Mouse (Mus musculus) urinary bladder, adult 2 months (tissue): ENCODE measurements around the gene Naa25. TPM values are rescaled to one million over a fixed set of nuclear protein-coding genes. Genes with fewer than 3 reads are reported as not detected.
"Not testable (repeated sequence)": the region's sequence is repeated elsewhere in the genome, so short reads cannot be mapped to it uniquely, and the experiment has no call there.

ENCODE experiments used
- DNase-seq: peaks from one replicate; pipeline ENCODE4 v3.0.0; 2022; ENCODE audit warnings: low spot score
- polyA plus RNA-seq: library from polyadenylated mRNA; depleted of rRNA; stranded (reverse); fragments of >200 nt; gene quantifications from 2 replicates; pipeline ENCODE4 v1.2.3, GENCODE M21; 2012; rRNA removed

Naa25 gene
- polyA plus RNA-seq: 15.8 and 17.2 TPM in 2 replicates

DNA sequence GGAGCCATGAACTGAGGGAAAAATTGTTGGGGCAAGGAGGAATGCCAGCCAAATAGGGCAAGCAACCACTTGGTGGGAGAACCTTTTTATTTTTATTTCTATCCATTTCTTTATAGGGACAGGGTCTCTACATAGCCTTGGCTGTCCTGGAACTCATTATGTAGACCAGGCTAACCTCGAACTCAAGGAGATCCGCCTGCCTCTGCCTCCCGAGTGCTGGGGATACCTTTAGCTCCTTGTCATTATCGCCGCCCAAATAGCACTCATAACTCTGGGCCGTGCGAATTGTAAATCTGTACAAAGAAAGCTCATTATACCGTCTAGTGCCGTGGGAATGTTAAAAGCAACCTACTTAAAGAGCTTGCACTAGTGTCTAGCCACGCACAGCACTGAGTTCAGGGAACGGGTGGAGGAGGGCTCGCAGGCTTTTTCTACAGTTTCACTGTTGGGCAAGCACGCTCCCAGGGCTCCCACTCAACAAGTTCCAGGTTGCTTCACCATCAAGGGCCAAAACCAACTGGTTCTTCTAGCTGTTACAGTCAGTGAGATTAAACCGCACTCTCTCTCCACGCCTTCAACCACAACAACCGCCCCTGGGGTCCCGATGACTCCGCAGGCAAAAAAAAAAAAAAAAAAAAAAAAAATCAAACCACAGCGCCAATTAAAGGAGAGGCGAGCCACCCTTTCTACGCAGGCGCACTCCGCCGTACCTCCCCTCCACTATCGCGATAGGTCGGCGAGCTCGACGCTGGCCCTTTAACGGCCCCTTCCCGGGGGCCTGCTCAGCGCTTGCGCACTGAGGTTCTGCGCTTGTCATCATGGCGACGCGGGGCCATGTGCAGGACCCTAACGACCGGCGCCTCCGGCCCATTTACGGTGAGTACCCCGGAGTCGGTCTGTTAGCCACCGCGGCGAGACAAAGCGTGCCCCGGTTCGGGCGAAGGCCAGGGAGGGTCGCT is at the start of gene Naa25:
Gene Naa25, plus strand, starts transcription at position 750 of the 959 bp plus-strand sequence.
- peak; percentile 84 for DNase-seq

DNA sequence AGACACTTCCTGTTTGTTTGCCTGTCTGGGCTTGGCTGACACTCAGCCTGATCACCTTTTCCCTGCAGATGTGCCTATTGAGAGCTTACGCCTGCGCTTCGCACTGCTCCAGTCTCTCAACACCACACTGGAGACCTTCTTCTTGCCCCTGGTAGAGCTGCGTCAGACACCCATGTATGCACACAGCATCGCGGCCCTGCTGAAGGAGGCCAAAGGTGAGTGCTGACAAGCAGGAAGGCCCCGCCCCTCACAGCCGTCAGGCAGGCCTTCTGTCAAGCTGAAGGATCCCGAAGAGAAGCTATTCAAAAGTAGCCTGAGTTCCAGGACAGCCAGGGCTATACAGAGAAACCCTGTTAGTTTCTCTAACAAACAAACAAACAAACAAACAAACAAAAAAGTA is 38.5 kb upstream of the Naa25 start:
- no peak for DNase-seq

DNA sequence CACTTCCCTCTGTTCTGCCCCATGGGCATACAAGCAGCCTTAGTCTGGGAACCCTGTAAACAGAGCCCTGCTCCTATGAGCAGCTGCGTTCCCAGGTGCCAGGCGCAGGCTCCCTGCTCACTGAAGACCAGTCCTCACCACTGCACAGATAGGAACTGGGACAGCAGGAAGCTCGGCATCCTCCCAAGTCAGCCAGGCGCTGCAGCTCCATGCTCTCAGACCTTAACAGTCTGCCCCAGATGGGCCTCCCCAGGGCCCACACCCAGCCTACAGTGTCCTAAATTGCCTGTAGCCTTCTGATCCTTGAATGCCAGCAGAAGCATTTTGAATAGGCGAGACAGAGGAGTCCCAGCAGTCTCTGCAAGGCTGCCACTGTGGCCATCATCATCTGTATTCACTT is 36.0 kb upstream of the Naa25 start:
- no peak for DNase-seq

DNA sequence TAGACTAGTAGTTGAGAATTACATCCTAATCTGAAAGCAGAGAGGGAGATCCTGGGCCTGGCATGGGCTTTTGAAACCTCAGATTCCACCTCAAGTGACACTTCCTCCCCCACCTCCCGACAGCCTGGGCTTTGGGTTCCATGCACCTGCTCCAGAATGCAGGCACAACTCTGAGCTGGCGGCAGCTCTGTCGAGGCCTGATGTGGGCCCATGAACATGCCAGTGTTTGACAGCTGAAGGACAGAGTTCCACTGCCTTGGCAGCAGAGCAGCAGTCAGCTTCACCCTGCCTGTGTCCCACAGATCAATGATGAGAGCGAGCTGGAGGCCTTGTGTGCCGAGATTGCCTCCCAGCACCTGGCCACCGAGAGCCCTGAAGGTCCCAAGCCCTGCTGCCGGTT is 34.3 kb upstream of the Naa25 start:
- DNase-seq: no peak

DNA sequence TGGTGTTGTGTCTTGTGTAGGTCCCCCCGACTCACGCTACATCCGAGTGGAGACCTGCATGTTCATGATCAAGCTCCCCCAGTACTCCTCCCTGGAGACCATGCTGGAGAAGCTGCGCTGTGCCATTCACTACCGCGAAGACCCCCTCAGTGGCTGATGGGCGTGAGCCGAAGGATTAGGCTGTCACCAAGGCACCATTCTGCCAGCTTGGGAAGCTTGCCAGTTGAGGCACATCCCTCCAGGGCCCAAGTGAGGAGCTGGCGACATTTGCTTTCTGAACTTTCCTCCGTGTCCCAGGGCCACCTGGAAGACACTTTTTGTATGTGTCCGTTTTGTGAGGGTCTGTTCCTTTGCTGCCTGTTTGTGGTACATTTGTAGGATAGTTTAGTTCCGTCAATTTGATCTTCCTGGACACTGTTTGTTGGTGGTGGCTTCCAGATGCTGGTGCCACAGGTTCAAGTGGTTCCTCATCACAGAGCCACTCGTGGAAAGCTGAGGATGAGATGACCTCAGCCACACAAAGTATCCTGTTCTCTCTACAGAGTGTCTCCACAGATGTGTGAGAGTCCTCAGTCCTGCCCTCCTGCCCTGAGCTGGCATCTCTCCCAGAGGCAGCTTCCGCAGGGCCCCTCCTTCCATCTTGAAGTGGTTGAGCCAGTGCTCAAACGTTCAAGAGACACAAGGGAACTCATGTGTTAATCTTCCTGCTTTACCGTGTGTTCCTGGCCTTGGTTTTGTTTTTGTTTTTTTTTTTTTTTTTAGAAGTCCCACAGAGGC is 31.1 kb upstream of the Naa25 start:
- no peak for DNase-seq

DNA sequence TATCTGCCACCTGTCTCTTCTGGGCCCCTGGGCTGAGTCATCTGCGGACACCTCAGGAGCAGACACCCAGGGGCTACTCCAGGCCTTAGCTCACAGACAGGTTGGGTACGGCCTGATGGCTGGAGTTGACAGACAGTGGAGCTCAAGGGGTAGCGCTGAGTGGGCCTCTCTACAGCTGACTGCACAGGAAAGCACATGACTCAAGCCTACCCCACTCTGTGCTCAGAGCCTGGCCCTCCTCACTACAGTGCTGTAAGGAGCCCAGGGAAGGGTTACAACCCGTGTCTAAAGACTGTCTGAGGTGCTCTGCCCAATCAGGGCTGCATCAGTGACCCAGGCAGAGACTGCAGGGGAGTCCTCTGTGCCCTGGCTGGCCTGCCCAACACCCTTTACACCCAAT is 30.5 kb upstream of the Naa25 start:
- no peak for DNase-seq

DNA sequence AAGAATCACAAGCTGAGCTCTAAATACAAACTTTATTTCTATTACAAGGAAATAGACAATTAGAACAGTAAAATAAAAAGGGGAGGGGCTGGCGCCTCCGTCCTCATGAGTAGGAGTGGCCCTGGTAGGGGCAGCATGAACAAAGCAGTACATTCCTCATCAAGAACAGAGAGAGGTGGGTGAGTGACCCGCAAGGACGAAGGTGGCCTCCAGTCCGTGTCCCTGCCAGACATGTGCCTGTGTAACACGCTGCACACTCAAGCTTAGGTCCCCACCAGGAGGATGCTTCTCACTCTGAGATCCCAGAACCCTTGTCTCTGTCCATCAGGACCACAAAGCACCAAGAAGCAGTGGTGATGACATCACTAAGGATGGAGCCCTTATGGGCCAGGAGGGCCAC is 26.0 kb upstream of the Naa25 start:
- DNase-seq: no peak

DNA sequence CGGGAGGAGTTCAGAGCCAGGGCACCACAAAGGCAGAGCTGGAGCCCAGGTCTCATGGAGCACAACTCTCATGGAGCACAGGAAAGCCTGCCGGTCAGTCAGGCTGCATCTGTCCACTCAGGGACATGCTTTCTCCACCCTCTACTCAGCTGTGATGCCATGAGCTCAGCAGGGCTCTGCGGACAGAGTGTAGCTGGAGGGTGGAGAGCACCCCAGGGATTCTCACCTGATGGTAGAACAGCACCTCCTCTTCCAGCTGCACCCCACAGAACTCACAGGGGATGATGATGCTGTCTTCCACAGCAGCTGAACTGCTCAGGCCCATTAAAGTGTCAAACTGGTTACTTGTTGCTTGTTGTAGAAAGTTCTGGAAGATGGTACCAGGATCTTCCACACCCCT is 22.9 kb upstream of the Naa25 start:
- no peak for DNase-seq

DNA sequence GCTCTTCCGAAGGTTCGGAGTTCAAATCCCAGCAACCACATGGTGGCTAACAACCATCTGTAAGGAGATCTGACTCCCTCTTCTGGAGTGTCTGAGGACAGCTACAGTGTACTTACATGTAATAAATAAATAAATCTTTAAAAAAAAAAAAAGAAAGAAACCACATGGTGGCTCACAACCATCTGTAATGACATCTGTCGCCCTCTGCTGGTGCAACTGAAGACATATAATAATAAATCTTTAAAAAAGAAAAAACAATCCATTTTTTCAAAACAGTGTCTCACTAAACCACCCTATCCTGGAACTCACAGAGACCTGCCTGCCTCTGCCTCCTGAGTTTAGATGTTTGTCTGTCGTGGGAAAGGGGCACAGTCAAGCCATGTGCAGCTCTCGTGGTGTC is 20.8 kb upstream of the Naa25 start:
- DNase-seq: not testable (repeated sequence)

DNA sequence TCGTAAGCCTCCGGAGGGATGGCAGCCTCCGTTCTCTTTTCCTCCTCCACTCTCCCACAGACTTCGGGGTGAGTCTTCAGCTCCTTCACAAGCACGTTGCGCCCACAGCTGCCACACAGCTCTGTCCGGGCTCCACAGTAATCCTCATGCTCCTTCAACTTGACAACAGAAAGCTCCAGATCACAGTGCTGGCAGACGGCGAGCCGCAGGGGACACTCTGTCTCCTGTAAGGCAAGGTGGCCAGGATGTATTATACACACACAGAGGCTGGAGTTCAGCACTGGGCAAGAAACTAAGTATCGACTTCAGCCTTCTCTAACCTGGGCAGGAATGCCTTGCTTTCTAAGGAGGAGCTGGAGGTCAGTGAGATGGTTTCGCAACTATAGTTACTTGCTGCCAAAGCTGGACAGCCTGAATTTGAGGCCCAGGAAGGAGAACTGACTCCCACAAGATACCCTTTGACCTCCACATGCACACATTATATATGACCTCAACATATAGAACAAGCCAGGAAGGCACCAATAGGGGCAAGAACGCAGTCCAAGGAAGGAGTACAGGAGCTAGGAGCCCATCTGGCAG is 19.0 kb upstream of the Naa25 start:
- no peak for DNase-seq

DNA sequence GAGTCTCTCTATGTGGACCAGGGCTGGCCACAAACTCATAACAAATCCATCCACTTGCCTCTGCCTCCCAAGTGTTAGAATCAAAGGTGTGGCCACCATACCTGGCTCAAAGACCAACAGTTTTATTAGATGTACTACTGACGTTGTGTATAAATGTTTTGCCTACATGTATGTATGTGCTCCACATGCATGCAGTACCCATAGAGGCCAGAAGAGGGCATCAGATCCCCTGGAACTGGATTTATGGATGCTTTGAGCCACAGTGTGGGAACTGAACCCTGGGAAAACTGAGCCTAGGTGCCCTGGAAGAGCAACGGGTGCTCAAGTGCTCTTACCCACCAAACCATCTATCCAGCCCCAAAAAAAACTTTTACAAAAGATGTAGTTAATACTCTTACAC is 17.0 kb upstream of the Naa25 start:
- DNase-seq: no peak

DNA sequence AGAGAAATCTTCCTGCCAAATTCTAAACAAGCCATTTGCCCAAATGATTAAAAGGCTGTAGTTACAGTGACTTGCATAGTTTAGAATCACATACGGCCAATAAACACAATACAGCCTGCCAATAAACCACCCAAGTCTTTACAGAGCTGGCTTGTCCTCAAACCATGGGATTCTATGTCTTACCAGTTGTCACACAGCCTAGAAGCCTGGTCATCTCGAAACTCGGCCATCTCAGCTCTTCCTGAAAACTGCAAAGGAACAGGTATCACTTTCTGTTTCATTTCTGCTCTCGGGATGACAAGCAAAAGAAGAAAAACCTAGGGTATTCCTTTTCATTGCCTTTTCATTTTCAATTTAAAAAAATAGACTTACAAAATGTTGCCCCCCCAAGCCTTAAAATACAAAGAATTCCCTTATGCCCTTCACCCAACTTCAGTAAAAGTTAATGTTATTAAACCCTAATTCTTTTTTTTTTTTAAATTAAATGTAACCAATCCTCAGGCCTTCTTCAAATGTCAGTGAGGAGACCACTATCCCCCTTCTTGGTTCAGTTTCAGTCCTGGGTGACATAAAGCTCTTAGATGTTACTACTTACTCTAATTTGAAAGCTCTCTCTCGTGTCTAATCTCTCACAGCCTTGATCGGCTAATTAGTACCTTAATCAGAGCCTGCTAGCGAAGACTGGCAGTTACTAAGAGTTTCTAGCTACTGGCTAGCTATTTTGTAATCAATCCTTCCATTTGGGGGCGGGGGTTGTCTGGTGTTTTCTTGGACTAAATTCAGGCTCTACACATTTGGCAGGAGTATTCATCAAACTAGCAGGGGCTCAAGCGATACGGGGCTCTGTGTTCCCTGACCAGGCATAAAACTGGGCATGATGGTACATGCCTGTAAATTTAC is 13.6 kb upstream of the Naa25 start:
- no peak for DNase-seq

DNA sequence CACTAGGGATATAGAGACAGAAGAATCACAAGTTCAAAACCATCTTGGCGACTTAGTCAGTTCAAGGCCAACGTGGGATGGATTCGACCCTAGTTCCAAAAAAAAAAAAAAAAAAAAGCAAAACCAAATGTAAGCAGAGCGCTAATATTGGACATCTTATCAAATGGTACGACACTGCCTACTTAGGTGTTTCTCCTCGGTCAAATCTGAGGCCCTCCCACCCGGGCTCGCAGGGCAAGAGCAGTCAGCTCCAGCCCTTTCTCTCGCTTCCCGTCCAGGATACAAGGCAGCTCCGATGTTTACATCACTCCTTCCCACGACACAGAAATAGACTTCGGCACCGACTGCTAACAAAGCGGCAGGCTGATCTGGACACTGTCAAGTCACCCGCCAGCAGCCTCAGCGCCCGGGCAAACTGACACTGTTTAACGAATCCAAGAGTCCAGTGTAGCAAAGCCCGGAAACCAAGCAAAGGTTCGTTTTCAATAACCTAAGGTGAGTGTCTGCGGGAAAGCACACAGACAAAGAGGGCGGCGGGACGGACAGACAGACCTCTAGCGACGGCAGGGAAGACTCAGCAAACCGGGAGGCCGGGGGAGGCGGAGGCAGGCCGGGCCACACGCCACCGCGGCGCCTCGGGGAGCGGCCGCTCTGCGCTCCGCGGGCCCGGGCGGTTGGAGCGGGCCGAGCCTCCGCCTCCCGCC is 12.8 kb upstream of the Naa25 start:
- no peak for DNase-seq

DNA sequence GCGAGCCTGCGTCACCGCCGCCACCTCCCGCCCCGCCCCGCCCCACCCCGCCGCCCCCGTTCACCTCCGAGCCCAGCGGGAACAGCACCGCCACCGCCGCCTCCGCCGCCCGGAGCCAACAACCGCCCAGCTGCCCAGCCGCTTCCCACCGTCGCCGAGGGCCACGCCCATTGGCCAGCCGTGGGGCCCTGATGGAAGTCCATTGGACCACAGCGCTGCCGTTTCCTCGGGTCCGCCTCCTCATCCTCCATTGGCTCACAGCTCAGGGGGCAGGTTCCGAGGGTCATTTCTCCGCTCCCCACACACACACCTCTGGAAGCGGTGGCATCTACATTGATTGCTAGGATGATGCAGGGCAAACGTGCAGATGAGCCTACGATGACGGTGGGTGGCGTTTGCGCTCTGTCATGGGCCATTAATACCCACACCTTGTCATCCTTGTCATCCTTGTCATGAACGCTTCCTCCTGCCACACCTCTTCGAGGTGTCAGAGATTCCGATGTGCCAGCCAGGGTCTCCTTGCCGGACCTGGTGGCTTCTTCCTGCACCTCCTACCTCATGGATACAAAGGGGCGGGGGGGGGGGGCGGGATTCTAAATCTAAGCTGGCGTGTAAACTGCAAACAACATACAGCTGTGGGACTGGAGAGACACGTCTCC is 12.1 kb upstream of the Naa25 start, which contains the start of gene Trafd1:
Gene Trafd1, minus strand, starts transcription at position 172 of the 659 bp plus-strand sequence.
- DNase-seq: peak; percentile 88

DNA sequence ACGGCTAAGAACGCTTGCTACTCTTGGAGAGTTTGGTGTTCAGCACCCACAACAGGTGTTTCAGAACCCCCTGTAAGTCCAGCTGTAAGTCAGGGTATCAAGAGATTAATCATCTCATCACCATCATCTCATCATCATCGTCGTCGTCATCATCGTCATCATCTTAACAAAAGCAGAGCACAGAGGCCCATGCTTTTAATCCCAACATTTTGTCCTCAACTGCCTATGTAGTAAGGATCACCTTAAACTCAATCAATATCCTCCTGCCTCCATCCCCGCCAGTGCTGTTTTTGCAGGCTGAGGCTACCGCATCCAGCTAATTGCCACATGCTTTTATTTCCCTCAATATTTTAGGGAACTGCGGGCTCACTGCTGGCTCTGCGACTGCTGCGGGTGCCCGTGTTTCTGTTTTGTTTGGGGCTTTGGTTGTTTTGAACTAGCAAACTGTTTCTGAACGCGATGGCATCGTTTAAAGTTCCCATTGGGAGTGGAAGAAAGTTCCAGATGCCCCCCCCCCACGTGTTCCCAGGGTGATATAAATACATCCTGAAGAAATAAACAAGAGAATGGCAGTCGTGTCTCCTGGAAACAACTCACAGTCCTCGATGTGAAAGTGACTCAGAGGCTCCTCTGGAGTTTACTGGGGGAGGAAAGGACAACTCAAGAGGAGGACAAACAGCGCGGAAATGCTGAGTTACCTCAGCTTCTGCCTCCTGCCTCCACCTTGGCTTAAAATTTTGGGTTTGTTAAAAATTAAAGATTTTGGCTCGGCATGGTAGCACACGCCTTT is 11.4 kb upstream of the Naa25 start:
- no peak for DNase-seq

DNA sequence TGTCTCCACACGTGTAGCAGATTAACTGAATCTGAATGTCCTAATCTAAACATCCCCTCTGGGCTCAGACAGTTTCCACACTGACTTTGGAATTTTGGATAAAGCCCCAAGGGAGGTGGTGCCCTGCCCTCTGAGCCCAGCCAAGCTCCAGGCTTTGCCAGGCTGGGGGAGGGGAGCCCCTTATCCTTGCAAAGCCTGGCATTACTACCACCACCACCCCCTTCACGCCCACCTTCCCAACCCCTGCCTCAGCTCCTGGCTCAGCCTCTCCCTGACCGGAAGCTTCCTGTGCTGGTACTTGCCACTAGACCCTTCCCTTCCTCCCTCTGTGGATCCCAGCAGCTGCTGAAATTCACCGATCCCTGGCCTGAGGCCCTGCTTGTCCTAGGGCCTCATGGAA is 10.6 kb upstream of the Naa25 start:
- DNase-seq: no peak

DNA sequence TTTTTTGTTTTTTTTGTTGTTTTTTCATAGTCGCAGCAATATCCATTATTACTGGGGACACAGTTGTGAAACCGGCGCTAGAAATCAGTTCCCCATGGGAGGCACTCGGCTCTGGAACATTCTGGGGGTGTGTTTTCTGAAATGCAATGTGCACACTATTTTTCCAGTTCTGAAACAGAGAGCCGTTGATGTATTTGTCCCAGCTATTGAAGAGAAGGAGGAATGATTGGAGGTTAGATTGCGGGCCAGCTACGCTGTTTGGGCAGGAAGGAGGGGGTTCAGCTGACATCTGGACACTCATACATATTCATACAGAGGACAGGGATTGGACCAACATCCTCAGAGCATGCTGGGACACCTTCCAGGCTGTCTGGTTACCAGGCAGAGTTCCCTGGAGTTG is 8.6 kb upstream of the Naa25 start:
- no peak for DNase-seq

DNA sequence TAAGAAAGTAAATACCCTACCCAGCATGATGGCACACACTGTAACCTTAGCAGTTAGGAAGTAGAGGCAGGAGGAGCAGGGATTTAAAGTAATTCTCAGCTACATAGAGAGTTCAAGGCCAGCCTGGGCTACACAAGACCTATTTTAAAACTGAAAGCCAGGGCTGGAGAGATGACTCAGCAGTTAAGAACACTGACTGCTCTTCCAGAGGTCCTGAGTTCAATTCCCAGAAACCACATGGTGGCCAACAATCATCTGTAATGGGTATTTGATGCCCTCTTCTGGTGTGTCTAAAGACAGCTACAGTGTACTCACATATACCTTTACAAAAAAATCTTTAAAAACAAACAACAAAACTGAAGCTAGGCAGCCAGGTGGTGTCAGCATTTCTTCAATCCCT is 8.0 kb upstream of the Naa25 start:
- no peak for DNase-seq

DNA sequence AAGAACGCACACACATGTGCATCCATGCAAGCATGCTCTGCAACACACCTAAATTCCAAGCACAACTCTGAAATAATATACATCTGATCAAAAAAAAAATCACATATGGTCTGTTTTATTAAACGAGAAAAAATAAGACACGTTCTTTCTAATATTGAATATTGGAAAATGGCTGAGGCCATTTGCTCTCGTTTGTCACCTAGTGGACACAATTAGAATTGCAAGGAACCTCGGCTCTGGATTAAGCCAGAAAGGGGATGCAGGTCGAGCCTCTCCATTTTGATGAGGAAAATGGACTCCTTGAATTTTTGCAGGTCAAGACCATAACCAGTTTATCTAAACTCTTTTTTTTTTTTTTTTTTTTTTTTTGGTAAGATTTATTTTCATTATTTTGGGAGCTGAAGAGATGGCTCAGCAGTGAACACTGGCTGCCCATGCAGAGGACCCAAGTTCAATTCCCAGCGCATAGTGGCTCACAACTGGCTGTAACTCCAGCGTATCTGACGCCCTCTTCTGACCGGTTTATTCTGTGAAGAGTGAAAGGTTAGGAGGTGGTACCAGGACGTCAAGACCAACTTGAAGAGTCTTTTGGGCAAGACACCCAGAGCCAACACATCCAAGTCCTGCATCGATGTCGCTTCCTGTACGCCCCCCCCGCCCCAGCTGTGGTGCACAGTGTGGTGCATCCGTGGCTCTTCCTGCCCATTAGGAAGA is 4.9 kb upstream of the Naa25 start:
- DNase-seq: no peak
